Mouse (Mus musculus) layer of hippocampus, adult 8-10 months (tissue): ENCODE measurements at regions not wholly inside any gene's neighbourhood (a gene's known extent, or its start where the extent isn't known, plus 50 kb on each side); places are given as distances from the start of the nearest gene placed in this dataset.

Experiments
- DNase-seq, 2 experiments: peaks; one replicate each; pipeline ENCODE4 v3.0.0; 2022; ENCODE audit warnings: low spot score in 2 of 2

DNA sequence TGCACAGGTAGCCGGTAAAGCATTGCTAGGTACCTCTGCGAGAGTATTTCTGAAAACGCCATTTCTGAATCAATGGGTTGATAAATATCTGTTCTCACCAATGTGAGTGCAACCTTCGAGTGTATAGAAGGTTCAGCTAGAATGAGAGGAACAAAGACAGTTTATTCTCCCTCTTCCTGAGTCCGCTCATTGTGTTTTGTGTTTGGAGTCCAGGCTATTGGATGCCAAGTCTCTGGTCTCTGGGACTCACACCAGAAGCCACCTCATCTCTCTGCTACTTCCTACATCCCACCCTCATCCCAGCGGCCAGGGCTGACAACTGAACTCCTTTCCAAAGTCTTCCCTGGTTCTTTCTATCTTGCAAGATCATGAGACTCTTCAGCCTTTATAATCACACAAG, 62.7 kb downstream of the Lrrc30 start:
- no peak for DNase-seq

DNA sequence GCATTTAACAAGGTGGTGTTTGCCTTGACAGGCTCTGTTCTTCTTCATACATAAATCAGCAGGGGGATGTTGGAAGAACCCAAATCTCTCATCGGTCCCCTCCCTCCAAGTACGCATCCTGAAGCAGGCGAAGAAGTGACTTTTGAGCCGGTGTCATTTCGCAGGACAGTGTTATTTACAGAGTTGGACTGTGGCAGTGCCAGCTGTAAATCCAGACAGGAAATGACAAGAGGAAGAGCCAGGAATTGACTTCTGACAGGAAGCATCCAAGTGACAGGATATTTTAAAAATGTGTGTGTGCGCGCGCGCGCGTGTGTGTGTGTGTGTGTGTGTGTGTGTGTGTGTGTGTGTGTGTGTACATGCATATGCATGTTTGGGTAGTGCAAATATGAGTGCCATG, 66.3 kb downstream of the Lrrc30 start:
- no peak for DNase-seq

DNA sequence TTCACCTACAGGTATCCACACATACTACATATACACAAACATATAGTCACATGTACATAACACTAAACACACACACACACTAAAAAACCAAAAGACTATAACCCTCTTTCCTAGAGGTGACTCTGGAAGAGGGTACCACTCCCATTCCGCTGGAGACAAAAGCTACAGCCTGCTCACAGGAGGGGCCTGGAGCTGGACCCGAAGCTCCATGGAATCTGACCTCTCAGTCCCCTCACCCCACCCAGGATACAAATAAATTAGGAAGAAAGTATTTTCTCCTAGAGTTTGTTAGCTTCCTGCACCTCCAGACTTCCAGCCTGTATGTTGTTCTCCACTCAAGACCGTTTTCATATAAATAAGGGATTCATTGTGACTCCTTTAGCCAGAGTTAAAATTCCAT, 66.8 kb downstream of the Lrrc30 start:
- DNase-seq, result no peak

DNA sequence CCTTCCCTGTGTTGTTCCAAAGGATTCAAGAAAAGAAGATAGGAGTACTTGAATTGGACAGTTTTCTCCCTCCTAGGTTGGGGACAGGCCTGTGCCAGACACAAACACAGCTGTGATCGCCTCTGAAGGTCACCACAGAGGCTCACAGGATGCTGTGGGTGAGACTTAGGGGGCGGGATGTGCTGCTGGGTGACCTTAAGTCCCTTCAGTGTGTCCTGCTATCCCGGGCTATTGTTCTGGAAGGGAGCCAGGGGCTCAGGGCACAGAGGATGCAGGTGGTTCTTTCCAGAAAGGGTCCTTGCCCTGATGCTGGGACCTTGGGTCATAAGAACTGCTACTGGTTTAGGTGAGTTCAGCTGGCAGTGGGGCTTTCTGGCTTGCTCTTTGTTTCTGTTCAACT, 67.7 kb downstream of the Lrrc30 start:
- DNase-seq, result no peak

DNA sequence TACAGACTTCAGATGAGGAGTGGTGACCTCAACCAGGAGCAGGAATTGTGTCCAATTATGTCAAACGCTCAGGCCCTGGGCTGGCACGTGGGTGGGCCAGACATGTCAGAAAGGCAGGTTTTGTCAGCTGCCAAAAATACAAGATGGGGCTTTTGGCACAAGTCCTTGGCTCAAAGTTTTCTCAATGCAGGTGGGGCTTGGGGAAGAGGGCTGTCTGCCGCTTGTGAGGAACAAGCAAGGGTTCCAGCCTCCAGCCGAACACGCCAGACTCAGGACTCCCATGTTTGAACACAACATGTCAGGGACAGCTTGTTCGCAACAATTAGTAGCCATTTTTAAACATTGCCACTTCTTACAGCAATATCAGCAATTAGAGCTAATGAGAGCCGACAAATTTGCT, 69.5 kb downstream of the Lrrc30 start:
- no peak for DNase-seq

DNA sequence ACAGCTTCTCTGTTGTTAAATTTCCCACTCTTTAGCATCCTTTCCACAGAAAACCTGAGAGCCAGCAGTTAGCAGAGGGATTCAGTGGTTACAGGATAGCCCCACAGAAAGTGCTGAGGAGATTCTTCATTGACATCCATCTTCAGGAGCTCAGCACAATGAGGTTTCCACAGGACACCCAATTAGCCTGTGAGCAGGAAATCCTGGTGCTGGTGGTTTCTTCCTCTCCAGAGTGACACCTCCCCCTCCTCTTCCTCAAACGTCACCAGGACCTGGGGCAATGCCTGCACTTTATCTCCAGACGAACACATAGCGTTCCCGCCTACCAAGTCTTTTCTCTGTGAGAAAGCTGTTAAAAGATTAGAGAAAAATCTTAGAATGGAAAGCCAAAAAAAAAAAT, 70.7 kb downstream of the Lrrc30 start:
- no peak for DNase-seq

DNA sequence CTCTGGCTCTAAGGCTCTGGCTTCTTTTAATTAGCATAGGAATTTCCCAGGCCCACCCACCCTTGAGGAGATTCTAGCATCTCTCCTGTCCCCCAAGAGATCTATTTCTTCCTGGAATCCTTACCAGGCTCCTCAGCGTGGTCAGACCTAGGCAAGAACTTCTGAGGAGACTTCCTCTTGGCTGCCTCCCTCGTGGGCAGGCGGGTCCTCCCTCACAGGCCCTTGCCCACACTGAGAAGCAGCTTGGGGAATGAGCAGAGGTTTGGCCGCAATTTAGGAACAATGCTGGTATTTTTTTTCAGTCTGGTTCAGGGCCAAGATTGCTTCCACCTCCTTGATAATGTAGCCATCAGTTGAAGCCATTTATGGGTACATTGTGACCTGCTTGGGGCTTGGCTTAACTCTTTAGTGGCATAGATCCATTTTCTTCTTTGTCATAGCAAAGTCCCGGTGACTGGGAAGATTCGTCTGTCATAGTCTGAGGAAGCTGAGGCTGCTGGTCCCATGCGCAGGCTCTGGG, 75.1 kb downstream of the Lrrc30 start:
- DNase-seq, result no peak

DNA sequence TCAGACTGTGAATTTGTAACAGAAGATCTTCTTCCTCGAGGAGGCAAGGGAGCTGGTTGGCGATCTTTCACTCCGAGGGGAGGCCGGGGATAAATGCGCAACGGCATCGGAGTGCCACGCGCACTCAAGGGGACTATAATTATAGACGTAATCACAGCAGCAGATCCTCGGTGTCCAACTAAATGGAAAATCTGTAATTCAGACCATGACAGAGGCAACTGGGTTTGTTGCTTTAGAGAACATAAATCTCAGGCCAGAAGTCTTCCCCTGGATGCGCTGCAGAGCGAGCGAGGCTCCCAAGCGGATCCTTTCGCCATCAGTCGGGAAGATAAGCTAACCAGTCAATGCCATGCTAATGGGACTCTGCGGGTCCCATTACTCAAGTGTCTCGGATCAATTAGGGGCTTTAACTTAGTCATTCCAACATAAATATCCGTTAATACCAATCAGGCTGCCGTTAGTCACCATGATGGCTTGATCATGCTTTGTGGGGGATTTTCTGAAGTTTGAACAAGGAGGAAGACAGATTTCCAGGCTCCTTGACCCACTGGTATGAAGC, 79.9 kb downstream of the Lrrc30 start:
- DNase-seq, result no peak

DNA sequence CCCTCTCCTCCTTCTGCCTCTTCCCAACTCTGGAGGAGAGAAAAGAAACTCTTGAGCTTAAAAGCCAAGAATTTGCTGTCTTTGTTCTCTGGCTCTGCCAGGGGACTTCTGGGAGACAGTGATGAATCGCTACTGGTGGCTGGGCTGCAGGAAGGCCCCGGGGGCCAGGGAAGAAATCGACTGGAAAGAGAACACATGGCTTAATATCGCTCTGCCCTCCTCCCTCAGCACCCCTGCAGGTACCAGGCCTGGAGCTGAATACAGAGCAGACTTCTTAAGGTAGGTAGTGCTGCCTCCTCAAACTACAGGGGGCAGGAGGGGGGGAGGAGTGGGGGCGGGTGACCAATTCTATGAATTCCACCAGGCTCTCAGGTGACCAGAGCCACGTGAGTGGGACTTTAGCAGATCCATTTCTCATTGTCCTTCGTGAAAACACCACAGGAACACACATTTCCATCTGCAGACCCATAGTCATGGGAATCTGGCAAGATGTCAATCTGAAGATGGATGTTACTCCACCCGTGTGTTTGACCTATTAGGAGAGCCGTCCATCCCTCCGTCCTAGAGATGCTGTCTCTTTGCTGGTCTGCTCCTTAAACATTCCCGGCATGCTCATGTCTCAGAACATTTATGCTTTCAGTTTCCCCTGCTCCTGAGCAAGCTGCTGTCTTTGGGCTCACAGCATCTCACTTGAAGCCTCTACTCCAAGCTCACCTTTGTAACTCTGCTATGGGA, 83.4 kb downstream of the Lrrc30 start:
- no peak for DNase-seq

DNA sequence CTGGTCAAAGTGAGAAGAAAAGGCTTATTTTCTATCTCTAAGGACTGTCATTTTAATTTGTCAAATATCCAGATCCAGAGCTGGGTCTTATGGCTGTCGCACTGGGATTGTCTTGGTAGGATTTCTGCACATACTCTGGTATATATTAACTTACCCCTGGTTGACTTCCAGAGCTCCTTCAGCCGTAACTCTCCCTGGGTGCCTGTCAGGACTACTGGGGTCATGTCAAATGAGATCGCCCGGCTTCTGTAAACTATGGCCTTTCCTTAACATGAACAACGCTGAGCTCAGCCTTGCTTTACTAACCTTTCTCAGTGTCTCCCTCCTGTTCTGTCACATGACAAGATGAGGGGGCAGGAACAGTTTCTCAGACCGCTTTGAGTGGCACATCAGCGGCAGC, 88.1 kb downstream of the Lrrc30 start:
- no peak for DNase-seq

DNA sequence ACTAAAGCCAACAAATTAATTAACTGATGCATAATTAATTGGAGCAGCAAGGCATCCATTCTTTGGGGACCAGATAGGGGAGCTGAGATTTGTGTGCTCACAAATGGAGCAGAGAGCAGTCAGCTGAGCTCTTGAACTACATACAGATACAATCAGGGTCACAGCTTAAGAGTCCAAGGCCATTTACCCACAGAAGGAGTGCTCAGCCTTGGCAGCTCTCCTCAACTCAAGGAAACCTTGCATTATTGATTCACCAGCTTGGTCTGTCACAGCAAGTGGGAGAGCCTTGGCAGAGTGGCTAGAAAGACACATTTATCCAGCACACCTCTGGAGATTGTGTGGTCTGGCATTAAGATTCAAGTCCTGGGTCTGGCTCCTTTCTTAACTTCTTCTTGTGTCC, 100.2 kb downstream of the Lrrc30 start:
- no peak for DNase-seq

DNA sequence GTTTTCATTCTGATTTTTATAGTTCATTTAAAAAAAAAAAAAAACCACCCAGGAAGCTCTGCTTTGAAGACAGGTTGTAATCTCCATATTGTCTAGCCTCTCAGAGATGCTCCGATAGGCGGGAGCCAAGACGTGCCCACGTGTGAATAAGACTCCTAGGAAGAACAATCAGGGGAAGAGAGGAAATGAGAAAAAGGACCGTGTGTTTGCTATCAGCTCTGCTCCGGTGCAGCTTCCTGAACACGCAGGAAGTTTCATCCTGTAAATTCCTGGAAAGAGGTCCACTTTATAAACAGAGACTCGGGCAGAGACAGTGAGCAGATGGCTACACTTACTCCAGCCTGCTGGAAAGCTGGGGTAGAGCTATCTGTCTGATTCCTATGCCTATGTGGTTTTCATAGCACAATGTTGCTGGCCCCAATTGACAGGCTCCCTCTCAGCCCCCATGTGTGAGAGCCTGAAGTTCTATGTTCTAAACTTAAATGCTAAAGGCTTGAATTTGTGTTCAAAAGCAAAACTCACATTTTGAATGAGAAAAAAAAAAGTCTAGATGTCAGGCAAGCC, 111.6 kb downstream of the Lrrc30 start:
- DNase-seq, result no peak

DNA sequence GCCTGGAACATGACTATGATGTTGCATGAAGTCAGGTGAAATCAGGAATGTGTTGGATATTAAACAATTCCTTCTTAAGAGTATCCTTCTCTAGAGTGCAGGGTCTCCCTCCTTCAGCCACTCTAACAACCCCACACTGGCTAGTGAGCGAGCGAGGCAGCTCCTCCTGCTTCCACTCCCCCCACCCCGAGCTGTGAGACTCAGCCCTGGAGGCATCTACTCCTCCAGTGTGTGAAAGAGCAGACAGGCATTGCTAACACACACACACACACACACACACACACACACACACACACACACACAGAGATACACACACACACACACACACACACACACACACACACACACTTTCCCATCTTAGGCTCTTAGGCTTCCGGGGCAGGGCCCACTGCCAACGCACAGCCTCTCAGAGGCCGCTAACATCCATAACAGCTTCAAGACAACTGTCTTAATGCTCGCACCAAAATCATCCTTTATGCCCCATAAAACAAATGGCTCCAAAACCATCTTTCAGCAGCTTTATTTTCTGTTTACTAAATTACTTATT, 116.8 kb downstream of the Lrrc30 start:
- DNase-seq, result no peak

DNA sequence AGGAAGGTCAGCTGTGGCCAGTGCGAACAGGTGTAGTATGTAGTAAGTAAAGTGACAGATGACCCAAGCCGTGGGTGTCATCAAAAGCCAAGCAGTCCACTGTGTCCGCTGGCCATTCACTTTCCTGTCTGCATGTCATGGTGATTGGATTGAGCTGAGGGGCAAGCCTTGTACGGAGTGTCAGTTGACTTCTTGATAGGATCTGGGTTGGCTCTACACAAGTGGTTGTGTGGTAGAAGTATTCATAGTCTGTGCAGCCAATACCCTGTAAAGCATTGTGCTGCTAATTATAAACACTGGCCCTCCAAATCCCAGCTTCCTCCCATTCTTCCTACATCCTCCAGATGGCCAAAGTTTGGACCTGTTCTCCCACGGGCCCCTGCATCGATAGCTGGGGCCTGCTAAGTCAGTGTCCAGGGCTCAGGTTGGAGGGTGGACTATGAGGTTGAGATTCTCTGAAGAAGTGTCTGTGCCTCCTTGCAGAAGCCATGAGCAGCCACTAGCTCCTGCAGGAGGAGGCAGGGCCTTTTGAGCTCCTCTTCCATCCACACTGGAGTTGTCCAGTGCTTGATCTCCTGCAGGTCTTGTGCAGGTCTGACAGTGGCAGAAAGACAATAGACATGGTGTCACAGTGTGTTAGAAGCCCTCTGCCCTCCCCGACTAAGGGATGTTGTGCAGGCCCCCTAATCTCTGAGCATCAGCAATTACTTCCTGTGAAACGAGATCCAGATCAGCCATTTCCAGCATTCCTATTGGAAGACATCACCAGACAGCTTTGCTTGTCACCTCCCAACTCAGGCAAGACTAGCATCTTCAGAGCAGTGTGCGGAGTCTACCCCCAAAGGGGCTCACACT, 117.9 kb downstream of the Lrrc30 start:
- no peak for DNase-seq

DNA sequence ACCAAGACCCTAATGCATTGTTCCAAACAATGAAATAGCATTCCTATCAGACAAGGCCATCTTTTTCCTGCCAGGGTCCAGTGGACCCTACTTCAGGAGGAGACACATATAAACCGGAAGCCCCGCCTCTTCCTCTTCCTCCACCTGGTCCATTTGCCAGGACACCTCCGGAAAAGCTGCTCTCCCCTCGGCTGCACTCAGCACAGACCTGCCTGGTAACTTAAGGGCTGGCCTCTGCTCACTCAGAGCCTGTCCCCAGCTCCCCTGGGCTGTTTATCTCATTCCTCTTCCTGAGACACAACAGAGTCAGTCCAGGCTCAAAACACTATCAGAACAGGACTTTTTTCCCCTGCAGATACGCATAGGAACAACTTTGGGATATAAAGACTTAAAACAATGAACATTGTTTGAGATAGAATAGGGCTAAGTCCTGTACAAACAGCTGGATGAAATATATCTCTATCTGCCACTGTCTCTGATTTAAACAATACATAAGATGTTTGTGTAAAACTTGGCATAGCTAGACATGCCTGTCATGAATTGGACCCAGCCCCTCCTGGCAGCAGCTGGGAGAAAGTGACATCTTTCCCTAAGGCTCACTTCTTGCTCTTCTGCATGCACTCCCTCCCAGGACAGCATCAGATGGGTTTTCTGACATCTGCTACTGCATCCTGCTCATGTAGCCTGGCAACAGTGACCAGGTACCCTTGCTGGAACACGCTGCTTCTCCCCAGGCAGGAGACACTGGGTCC, 119.6 kb downstream of the Lrrc30 start:
- no peak for DNase-seq

DNA sequence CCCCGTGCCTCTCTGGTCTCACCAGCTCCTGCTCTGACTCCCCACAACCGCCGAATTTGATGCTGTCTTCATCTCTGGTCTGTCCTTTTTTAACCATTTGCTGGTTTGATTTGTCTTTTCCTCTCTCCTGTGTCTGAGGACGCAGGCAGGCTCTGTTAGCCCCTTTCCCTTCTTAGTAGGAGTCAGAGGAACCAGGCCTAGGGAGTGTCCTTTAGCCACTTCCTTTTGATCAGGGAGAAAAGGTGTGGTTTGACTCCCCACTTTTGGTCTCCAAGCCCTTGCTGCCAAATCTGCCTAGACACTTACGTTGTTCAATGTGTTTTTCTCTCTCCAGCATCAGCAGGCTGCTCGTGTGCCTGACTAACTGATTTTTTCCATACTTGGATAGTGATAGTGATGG, 120.5 kb downstream of the Lrrc30 start:
- no peak for DNase-seq

DNA sequence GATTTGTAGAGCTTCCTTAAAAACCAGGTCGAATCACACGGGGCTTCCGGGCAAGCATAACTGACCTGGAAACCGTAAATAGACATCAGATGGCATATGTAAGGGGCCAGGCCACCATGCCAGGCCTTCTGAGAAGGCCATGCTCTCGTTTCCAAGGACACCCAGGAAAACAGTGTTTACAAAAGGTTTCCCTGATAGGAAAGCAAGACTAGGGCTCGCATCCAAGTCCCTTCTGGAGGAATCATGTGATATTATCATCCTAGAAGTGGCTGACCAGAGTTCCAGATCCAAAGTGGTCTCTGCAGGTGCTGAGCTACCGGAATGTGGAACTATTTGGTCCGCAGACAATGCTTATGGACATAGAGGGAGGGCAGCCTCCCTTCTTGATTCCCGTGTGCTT, 122.6 kb downstream of the Lrrc30 start:
- DNase-seq, result no peak

DNA sequence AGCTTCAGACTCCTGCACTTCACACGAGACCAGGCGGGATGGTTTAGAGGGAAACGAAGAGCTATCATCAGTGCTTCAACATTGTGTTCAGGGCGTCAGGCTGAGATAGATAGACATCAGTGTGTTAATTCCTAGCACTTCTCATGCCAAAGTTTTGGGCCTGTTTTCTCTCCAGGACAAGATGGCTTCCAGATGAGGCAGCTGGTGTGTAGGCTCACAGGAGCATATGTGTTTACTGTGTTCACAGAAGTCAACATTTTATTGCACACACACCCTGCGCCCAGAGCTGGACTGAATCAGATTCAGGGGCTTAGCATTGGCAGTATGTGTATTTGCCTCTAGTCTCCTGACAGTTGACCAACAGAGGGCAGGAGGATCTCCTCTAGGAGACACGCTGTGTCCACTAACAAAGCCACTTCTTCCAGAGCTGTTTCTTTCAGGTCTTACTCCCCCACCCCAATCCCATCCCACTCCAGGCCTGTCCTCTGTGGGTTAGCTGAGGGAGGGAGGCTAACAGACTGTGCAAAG, 123.4 kb downstream of the Lrrc30 start:
- DNase-seq, result peak; percentile 33 to 66

DNA sequence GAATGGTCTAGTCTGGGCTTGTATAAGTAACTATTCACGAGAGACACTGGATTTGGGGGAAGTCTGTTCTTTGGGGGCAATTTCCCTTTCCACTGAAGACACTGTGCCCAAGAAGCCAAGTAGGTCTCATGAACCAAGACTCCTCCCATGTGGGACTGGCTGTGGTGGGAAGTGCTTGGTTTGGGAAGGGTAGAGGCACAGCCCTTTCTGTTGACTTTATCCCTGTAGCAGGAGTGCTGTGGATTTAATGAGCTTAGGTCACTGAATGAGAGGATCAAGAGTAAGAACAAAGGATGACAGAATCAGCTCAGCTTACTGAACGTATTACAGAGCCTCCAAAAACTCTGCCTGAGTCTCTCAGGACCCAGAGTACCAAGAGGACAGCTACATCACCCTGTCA, 124.2 kb downstream of the Lrrc30 start:
- DNase-seq, result no peak

DNA sequence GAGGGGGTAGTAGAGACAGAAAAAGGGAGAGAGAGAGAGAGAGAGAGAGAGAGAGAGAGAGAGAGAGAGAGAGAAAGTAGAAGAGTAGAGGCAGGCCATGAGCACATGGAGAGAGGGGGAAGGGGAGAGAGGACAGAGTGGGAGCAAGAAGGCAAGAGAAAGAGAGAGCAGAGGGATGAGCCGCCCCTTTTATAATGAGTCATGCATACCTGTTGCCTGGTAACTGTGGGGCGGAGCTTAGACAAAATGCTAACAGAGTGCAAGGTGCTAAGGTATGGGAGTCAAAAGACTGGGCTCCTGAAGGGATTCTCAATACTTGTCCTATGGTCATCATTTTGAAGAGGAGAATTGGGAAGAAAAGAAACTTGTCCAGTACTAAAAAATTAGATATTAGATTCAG, 126.1 kb downstream of the Lrrc30 start:
- DNase-seq, result no peak

DNA sequence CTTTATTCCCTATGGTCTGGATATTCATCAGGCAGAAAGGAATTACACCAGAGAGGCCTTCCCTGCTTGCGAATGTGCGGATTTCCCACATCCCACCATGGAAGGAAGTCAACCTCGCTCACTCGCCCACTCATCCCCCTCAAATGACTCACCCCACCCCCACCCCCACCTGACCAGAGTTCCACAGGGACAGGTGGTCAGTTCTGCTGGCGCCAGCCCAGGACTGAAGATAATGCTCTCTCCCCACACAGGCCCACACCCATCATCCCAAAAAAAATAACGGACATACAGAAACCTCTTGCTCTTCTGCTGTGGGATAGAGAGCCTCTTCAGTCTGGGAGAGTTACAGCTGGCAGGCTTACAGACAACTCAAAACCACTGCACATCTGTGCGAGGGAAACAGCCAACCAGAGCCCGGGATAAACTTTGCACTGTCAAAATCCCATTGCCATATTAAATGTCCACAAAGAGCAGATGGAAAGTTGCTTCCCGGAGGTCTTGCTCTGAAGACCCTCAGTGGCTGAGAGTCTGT, 128.0 kb downstream of the Lrrc30 start:
- DNase-seq, result no peak
